Mouse (Mus musculus) E14TG2a.4 (cell line): ENCODE results near the gene Tnip2.

ENCODE experiments used
- CTCF ChIP-seq: conservative IDR thresholded peaks from 2 replicates; pipeline ENCODE4 v1.5.1; 2014; ENCODE audit warnings: low read length
- NANOG ChIP-seq: IDR thresholded peaks from 2 replicates; pipeline ENCODE4 v1.6.1; 2014; ENCODE audit warnings: borderline replicate concordance, low read length, mixed read lengths
- POU5F1 ChIP-seq: IDR thresholded peaks from 2 replicates; pipeline ENCODE4 v1.6.1; 2014; ENCODE audit warnings: low read length, borderline replicate concordance

DNA sequence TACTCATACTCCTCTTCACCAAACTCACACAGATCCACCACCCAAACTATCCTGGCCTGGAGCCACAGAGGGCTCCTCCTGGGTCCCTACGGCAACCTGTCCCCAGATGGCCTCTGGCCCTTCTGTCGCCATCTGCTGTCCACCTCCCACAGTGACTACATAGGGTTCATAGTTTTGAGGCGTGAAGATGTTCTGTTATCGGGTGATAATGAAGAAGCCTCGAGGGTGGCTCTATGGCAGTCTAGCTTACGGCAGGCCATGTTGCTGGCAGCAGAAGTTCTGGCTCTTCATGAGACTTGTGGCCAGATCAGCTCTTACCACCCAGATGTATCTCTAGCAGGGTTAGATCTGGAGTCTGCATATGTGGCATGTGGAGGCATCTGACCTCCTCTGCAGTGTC lies 11.0 kb downstream of the Tnip2 start:
- TF ChIP-seq CTCF, result no peak
- no peak for TF ChIP-seq POU5F1
- TF ChIP-seq NANOG, result no peak
